Mouse (Mus musculus): Measurements from ENCODE around the gene R3hdm4. TPM values are rescaled to one million over a fixed set of nuclear protein-coding genes. Genes with fewer than 3 reads are reported as not detected.
A peak's percentile ranks its signal among the peaks of the same experiment; 100 is the strongest.

R3hdm4 gene
- polyA plus RNA-seq, 1 experiment from 2014 or later: 96.0 TPM

DNA sequence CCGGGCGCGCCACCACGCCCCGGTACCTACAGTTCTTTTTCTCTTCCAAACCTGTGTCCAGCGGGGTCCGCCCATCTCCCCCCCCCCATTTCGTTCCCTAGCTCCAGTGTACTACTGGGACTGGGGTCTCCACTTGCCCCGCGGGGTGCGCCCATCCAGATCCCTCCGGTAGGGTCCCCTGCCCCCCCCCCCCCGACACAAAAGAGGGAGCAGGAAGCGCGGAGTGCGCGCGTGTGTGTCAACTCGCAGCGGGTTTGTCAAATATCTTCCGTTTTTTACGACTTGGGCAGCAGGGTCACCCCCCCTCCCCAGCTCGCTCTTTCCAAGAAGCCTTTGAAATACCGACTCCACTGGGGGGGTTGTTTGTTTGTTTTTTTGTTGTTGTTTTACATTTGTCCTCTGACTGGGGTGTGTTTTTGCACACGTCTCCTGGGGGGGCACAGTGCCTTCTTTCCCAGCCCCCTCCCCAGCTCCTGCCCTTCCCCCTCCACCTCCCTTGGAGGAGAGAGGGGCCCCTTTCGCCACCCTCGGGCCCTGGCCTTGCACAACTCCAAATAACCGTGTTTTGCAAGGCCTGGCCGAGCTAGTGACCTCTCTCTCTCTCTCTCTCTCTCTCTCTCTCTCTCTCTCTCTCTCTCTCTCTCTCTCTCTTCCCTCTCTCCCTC lies 7.2 kb upstream of the R3hdm4 start:
- Histone ChIP-seq H3K27me3 (ENCODE audit: insufficient read depth, poor library complexity, severe bottlenecking) (peaks cover 11% of the 10 kb centered on the region), H3K9me3 (no peaks in the 10 kb centered on the region), H3K36me3 (peaks cover 30% of the 10 kb centered on the region), H3K27ac (peak overlapping the region; percentile 99), H3K4me1 (peaks cover 65% of the 10 kb centered on the region), H3K4me3 (peak overlapping the region; percentile 99)
- DNase-seq (ENCODE audit: low spot score): no peak
- under 1% methylated on average over 29 of the region's 29 CpGs for WGBS

DNA sequence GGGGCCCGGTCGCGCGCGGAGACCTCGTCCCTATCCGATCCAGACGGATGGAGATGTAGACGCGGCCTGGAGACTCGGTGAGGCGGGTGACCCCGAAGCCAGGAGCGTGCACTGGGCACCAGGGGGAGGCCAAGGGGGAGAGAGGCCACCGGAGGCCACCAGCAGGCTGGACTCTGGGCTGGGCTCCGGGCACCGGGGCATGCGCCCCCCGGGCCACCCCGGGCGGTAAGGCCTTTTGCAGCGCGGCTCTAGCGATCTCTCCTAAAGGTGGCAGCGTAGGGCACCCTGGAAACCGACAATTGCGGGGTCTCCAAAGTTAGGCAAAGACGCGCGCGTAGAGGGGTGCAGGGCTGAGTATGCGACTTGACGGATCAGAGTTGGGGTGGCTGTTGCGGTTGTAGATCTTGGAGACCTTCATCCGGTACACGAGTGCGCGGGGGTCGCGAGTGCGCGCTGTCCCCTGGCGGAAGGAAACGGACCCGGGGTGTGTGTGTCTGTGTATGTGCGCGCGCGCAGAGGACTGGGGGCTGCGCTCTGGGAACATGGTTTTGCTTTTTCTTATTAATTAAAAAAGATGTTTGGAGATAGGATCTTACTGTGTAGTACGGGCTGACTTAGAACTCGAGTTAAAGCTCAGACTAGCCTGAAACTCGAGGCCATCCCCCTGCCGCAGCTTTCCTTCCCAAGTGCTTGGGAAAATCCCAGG lies 6.5 kb upstream of the R3hdm4 start:
- WGBS: 0% methylated on average over 54 of the region's 54 CpGs
- peaks cover 58% of the 10 kb centered on the region for H3K4me1 ChIP-seq
- peak overlapping the region; percentile 99 for H3K27ac ChIP-seq

DNA sequence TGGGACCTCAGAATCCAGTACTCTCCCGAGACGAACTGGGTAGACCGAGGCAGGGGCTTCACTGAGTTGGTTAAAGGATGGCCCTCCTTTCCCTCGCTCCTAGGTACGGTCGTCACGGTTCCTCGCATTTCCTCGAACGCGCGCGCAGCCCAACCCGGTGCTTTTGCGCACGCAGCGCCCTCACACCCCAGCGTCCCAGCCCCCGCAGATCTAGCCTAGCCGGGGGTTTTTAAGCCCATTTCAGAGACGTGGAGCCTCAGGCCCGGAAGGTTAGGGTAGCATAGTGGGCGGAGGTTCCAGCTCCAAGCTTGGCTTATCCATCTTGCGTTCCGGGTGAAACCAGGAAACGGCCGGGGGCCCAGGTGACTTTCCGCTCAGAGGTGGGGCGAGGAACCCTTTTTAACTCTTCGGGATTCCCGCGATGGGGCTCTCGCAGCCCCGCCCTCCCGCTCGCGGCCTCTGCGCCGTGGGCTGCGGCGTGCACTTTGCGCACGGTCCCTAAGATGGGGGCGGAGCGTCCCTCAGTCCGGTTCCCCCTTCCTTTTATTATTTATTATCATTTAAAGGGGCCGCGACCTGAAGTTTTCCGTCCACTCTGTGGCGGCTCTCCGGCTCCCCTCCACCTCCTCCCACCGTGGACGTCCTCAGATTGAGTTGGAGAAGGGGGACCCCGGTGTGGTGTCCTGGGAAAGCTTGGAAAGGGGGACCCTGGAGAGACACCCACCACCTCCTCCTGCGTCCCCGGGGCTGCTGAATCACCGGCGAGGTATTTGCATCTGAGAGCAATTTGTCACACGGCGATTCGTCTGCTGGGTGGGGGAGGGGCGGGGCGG lies 5.7 kb upstream of the R3hdm4 start, which contains the start of gene Arid3a:
TSS of gene Arid3a (plus strand) at position 553 of the 833 bp plus-strand sequence.
- under 1% methylated on average over 63 of the region's 63 CpGs for WGBS

More for the DNA sequence above, 6.5 kb upstream of the R3hdm4 start:
- DNase-seq (ENCODE audit: low spot score): peak; percentile 86
- Histone ChIP-seq H3K27me3 (ENCODE audit: insufficient read depth, poor library complexity, severe bottlenecking) (peaks cover 18% of the 10 kb centered on the region), H3K9me3 (no peaks in the 10 kb centered on the region), H3K4me3 (peak overlapping the region; percentile 99), H3K36me3 (peaks cover 23% of the 10 kb centered on the region)

DNA sequence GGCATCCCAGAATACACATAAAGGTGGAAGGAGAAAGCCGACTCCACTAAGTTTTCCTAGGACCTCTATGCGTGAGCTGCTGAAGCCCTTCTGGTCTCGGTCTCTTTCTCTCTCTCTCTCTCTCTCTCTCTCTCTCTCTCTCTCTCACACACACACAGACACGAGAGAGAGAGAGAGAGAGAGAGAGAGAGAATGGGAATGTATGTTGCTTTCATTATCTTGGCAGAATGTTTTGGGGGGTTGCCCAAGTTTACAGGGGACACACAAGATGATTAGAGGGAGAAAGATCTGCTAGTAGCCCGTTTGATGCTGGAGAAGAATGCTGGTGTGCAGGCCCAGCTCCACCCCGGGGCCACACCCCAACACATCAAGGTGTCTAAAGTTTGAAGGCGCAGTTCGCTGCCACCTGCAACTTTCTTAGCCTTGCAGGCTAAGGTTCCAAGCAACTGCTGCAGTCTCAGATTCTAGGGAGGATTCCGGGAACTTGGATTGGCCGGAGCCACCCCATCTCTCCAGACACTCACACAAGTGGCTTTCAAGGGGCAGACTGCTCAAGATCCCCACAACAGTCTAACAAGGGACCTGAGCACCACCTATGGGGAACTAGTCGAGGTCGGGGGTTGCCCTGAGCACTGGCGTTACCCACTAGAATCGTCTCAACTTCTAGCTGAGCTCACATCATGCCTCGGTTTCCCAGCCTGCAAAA lies 4.9 kb upstream of the R3hdm4 start:
- no peak for DNase-seq (ENCODE audit: low spot score)
- peak overlapping the region; percentile 99 for H3K4me3 ChIP-seq
- H3K4me1 ChIP-seq: peaks cover 52% of the 10 kb centered on the region
- H3K9me3 ChIP-seq: no peaks in the 10 kb centered on the region
- H3K36me3 ChIP-seq: peaks cover 7% of the 10 kb centered on the region
- WGBS: 8% methylated on average over 15 of the region's 15 CpGs
- peaks cover 33% of the 10 kb centered on the region for H3K27me3 ChIP-seq (ENCODE audit: insufficient read depth, poor library complexity, severe bottlenecking)
- H3K27ac ChIP-seq: peak overlapping the region; percentile 99

More for the DNA sequence above, 5.7 kb upstream of the R3hdm4 start, which contains the start of gene Arid3a:
- Histone ChIP-seq H3K4me1 (peaks cover 52% of the 10 kb centered on the region), H3K9me3 (no peaks in the 10 kb centered on the region), H3K4me3 (peak within 1 kb of the TSS; percentile 99), H3K36me3 (peaks cover 15% of the 10 kb centered on the region), H3K27me3 (ENCODE audit: insufficient read depth, poor library complexity, severe bottlenecking) (peaks cover 25% of the 10 kb centered on the region), H3K27ac (peak within 1 kb of the TSS; percentile 99)
- peak; percentile 95 for DNase-seq (ENCODE audit: low spot score)

DNA sequence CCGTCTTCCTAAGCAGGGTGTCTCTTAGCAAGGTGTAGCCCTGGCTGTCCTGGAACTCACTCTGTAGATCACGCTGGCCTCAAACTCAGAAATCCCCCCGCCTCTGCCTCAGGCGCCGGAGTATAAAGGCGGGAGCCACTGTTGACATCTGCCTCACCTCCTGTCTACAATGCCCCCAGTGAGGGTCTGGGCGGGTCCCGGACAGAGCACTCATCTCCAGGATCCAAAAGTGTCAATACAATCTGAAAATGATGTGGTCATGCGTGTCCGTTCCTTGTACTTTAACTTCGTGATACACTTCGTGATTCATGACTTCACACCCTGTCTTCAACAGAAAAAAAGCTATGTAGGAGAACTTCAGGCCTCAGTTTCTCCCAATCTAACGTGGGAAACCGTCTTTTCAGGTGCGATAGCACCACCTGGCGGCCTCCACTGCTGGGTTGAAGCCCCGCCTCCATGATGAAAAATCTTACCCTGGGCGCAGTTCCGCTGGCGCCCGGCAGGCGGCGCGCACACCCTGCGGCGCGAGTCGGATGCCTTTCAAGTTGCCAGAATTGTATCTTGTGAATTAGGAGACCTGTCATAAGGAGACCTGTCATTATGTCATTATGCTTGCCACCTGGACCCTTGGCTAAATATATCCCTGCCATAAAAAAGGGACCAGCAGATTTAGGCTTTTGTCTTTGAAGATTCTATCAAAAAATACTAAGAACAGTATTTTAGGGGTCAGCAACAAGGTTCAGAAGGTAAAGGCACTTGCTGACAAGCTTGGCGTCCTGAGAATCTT lies 4.2 kb upstream of the R3hdm4 start:
- peaks cover 52% of the 10 kb centered on the region for H3K4me1 ChIP-seq
- WGBS: 12% methylated on average over 29 of the region's 29 CpGs
- peak; percentile 94 for DNase-seq (ENCODE audit: low spot score)
- no peak overlapping the region; the same call in 1 of the 2 replicates for H3K27ac ChIP-seq
- H3K9me3 ChIP-seq: no peaks in the 10 kb centered on the region
- peak overlapping the region; percentile 99; the same call in 1 of the 2 replicates for H3K4me3 ChIP-seq
- H3K27me3 ChIP-seq (ENCODE audit: insufficient read depth, poor library complexity, severe bottlenecking): peaks cover 40% of the 10 kb centered on the region
- no peaks in the 10 kb centered on the region for H3K36me3 ChIP-seq

DNA sequence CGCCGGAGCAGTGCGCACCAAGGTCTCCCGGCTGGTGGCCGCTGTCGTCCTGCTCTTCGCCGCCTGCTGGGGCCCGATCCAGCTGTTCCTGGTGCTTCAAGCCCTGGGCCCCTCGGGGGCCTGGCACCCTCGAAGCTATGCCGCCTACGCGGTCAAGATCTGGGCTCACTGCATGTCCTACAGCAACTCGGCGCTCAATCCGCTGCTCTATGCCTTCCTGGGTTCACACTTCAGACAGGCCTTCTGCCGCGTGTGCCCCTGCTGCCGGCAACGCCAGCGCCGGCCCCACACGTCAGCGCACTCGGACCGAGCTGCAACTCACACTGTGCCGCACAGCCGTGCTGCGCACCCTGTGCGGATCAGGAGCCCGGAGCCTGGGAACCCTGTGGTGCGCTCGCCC lies 564 bp upstream of the R3hdm4 start:
- WGBS: under 1% methylated on average over 34 of the region's 34 CpGs
- H3K4me3 ChIP-seq: peak overlapping the region; percentile 56
- H3K4me1 ChIP-seq: peaks cover 62% of the 10 kb centered on the region
- H3K36me3 ChIP-seq: no peaks in the 10 kb centered on the region
- H3K27ac ChIP-seq: no peak overlapping the region
- H3K27me3 ChIP-seq (ENCODE audit: insufficient read depth, poor library complexity, severe bottlenecking): peaks cover 70% of the 10 kb centered on the region
- no peaks in the 10 kb centered on the region for H3K9me3 ChIP-seq
- DNase-seq (ENCODE audit: low spot score): no peak

DNA sequence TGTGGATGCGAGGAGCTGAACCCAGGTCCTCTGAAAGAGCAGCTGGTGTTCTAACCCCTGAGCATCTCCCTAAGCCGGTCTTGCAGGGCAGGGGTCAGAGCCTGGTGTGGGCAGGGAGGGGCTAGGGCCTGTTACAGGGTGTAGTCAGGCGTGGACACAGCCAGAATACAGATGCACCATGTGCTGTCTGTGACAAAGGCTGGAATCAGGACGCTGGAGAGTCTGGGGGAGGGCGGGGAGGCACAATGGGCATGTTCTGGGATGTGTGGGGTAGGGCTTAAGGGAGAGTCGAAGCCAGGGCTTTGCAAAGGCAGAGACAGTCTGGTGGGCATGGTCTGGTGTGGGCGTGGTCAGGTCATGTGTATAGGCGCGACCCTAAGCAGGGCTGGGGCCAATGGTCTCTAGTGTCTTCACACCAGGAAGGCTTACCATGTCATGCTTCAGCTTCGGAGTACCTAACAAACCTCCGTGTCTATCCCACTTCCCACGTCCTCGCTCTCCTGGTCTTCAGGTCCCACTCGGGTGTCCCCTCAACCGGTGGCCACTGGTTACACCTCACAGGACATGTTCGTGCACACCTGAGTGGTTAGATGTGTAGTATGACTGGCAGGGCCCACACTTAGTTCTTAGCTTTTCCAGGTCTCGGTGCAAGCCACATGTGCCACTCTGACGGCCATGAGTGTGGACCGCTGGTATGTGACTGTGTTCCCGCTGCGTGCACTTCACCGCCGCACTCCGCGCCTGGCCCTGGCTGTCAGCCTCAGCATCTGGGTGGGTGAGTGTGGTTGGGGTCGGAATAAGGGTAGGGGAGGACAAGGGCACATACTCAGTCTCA lies 735 bp downstream of the R3hdm4 start:
- Histone ChIP-seq H3K27me3 (ENCODE audit: insufficient read depth, poor library complexity, severe bottlenecking) (peaks cover 70% of the 10 kb centered on the region), H3K4me3 (peak overlapping the region; percentile 56), H3K9me3 (no peaks in the 10 kb centered on the region), H3K4me1 (peaks cover 62% of the 10 kb centered on the region), H3K27ac (no peak overlapping the region), H3K36me3 (no peaks in the 10 kb centered on the region)
- WGBS: 26% methylated on average over 26 of the region's 26 CpGs
- no peak for DNase-seq (ENCODE audit: low spot score)

DNA sequence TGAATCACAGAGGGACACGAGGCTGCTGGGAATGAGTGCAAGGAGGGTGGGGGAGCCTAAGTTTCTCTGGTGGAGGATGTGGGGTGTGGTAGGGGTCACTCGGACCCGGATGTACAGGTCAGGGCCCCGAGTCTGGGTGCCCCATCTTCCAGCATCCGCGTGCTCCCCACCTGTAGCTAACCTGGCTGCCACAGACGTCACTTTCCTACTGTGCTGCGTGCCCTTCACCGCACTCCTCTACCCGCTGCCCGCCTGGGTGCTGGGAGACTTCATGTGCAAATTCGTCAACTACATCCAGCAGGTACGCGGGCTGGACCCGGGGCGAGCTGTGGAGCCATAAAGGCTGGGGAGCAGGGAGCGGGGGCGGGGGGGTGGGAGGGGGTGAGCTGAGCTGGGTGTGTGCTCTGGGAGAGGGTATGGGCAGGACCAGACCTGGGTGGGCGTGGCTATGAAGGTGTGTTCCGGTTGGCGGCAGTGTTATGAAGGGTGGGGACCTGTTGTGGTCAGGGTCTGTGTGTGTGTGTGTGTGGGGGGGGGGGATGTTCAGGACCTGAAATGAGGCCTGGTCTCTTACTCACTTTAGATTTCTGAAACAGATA lies 1.7 kb downstream of the R3hdm4 start:
- Histone ChIP-seq H3K27me3 (ENCODE audit: insufficient read depth, poor library complexity, severe bottlenecking) (peaks cover 70% of the 10 kb centered on the region), H3K9me3 (no peaks in the 10 kb centered on the region), H3K4me3 (peak overlapping the region; percentile 88), H3K36me3 (no peaks in the 10 kb centered on the region), H3K4me1 (peaks cover 69% of the 10 kb centered on the region), H3K27ac (no peak overlapping the region)
- no peak for DNase-seq (ENCODE audit: low spot score)
- WGBS: 3% methylated on average over 21 of the region's 21 CpGs

DNA sequence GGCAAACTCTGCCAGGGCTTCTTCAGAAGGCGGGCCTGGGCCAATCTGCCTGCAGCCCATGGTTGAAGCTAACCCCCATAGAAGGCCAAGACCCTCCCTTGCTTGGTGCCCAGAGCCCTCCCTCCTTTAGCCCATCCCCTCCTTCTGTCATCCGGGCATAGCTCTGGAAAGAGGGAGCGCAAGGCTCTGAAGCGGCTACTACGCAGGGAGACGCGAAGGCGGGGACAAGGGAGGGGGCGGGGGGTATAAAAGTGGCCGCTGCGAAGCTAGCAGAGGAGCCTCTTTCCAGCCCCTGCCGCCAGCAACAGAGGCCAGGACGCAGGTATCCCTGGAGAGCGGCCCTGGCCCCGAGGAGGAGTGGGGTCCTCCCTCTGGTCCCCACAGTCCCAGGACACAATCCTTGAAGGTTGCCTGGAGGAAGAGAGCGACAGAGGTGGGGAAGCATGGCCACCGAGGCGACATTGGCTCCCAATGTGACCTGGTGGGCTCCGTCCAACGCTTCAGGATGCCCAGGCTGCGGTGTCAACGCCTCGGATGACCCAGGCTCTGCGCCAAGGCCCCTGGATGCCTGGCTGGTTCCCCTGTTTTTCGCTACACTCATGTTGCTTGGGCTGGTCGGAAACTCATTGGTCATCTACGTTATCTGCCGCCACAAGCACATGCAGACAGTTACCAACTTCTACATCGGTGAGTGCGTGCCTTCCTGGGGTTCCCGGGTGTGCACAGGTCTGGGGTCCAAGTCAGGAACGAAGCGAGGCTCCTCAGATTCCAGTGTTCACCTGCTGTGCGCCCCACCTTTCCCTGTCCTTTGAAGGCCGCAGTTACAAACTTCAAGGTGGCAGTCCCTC lies 2.6 kb downstream of the R3hdm4 start:
- Histone ChIP-seq H3K27ac (peak overlapping the region; percentile 59), H3K4me3 (peak overlapping the region; percentile 88), H3K9me3 (no peaks in the 10 kb centered on the region), H3K4me1 (peaks cover 78% of the 10 kb centered on the region), H3K27me3 (ENCODE audit: insufficient read depth, poor library complexity, severe bottlenecking) (peaks cover 62% of the 10 kb centered on the region), H3K36me3 (0 out of 2 replicates have a peak, but pooled peaks cover 2% of the 10 kb centered on the region)
- 6% methylated on average over 35 of the region's 35 CpGs for WGBS
- no peak for DNase-seq (ENCODE audit: low spot score)

DNA sequence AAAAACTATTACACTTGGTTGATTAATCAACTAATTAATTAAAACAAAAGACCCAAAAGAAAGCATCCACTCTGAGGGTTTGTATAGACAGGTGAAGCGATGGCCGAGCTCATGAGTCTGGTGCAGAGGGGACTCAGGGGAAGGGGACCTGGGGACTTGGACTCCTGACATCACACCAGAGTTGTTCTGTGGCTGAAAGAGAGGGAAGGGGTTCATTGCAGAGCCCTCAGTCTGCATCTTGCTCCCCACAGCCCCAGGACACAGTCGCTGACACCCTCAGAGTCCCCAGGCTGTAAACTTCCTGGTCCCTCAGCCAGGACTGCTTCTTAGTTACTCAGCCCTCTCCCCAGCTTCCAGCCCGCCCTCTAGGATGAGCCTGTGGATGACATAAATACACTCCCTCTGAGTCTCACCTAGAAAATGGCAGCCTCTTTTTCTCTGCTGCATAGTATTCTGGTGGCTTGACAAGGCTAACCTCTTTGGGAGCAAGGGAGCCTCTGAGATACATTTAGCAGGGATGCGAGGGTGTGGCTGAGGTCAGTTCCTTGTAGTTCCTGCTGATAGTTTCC lies 3.4 kb downstream of the R3hdm4 start:
- no peak for DNase-seq (ENCODE audit: low spot score)
- peaks cover 54% of the 10 kb centered on the region for H3K27me3 ChIP-seq (ENCODE audit: insufficient read depth, poor library complexity, severe bottlenecking)
- peaks cover 79% of the 10 kb centered on the region for H3K4me1 ChIP-seq
- H3K4me3 ChIP-seq: peak overlapping the region; percentile 88
- H3K36me3 ChIP-seq: peaks cover 9% of the 10 kb centered on the region
- H3K27ac ChIP-seq: peak overlapping the region; percentile 95; the same call in 1 of the 2 replicates
- no peaks in the 10 kb centered on the region for H3K9me3 ChIP-seq
- 62% methylated on average over 5 of the region's 5 CpGs for WGBS

Measured in heart, embryonic 10.5 days (tissue).